Mouse (Mus musculus): ENCODE data around the gene Erp27.

DNA sequence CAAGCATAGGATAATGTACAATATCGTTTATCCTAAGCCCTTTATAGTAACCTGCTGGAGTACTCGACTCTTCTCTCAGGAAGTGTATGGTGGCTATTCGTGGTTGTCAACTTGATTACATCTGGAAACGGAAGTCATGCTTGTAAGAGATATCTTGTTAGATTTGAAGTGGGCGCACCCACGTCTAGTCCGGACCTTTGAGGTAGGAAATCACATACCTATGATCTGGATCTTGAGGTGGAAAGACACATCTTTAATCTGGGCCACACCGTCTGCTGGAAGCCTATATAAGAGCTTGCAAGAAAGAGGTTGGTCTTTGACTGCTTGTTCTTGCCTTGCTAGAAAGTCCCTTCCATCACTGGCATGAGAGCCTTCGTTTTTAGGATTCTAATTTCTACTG lies 19.5 kb downstream of the Erp27 start:
- no peak for TF ChIP-seq CTCF (IDR thresholded peaks at IDR 0.05; ENCODE audit: extremely low read depth, insufficient read depth, low read length)
- TF ChIP-seq POLR2A (IDR thresholded peaks at IDR 0.05; ENCODE audit: extremely low read depth, insufficient read depth, low read length) = no peak

Measured in cortical plate, adult 2 months (tissue).